Comparison of ENCODE assay signal across 8 mouse cellular contexts in genomic region chr5:76140730-76141066, GRCm38 (mm10). TPM values are rescaled to one million over a fixed set of nuclear protein-coding genes. Genes with fewer than 3 reads are reported as not detected.
DNase-seq lines count a peak whose midpoint lies in the region; ATAC-seq and TF ChIP-seq lines count a peak whose summit lies in the region.

No protein-coding gene starts in this region.

- H3K4me2 ChIP-seq in heart, postnatal 0 days (ENCODE audit: low read depth, low read length), result peak overlapping the region; percentile 81
- H3K4me2 ChIP-seq in hindbrain, embryonic 16.5 days (ENCODE audit: low read length), result peak overlapping the region; percentile 91
- H3K4me2 ChIP-seq in midbrain, embryonic 14.5 days (ENCODE audit: low read length), result peak overlapping the region; percentile 82

- TF ChIP-seq EP300 in heart, postnatal 0 days (IDR thresholded peaks at IDR 0.05; ENCODE audit: low read depth), result no peak

- peak overlapping the region; percentile 72 for H3K4me3 ChIP-seq in heart, postnatal 0 days (ENCODE audit: low read depth, low read length)
- H3K4me3 ChIP-seq in brown adipose tissue, adult 24 weeks (ENCODE audit: insufficient read depth, low read depth, low read length), result peak overlapping the region; percentile 62
- peak overlapping the region; percentile 51 for H3K4me3 ChIP-seq in hindbrain, embryonic 16.5 days (ENCODE audit: low read length)
- peak overlapping the region; percentile 67 for H3K4me3 ChIP-seq in midbrain, embryonic 14.5 days (replicated peaks; ENCODE audit: low read depth, low read length)

- no peaks in the 10 kb centered on the region for H3K27me3 ChIP-seq in heart, postnatal 0 days (ENCODE audit: control insufficient read depth, insufficient read depth, low read length)
- H3K27me3 ChIP-seq in hindbrain, embryonic 16.5 days (replicated peaks; ENCODE audit: control insufficient read depth, insufficient read depth, low read length), result no peaks in the 10 kb centered on the region
- H3K27me3 ChIP-seq in midbrain, embryonic 14.5 days (ENCODE audit: control insufficient read depth, insufficient read depth, low read length), result no peaks in the 10 kb centered on the region

- peak overlapping the region; percentile 97 for H3K27ac ChIP-seq in heart, postnatal 0 days (ENCODE audit: low read depth)
- peak overlapping the region; percentile 94 for H3K27ac ChIP-seq in brown adipose tissue, adult 24 weeks (replicated peaks; ENCODE audit: low read depth, low read length)
- peak overlapping the region; percentile 82 for H3K27ac ChIP-seq in hindbrain, embryonic 16.5 days (ENCODE audit: low read depth, low read length)
- peak overlapping the region; percentile 89 for H3K27ac ChIP-seq in midbrain, embryonic 14.5 days (replicated peaks; ENCODE audit: low read depth, low read length)

- peak; percentile 11; the same call in 1 of the 2 replicates for ATAC-seq in heart, postnatal 0 days (ENCODE audit: insufficient read depth, low read depth)
- peak; percentile 62 for ATAC-seq in hindbrain, embryonic 16.5 days
- peak; percentile 49 for ATAC-seq in midbrain, embryonic 14.5 days (ENCODE audit: low FRiP score, low TSS enrichment)

- DNase-seq in heart, postnatal 0 days (ENCODE audit: low spot score), result no peak
- DNase-seq in heart, postnatal 25 days (ENCODE audit: low spot score), result no peak
- no peak for DNase-seq in midbrain, embryonic 14.5 days
- no peak for DNase-seq in thymus, postnatal 25 days
- DNase-seq in thymus, adult 18-20 months, result no peak
- DNase-seq in cerebellum, adult 18-20 months, result no peak

- no peaks in the 10 kb centered on the region for H3K9me3 ChIP-seq in heart, postnatal 0 days (replicated peaks; ENCODE audit: control insufficient read depth, low read length)
- no peaks in the 10 kb centered on the region for H3K9me3 ChIP-seq in hindbrain, embryonic 16.5 days (ENCODE audit: control insufficient read depth, low read length)
- H3K9me3 ChIP-seq in midbrain, embryonic 14.5 days (ENCODE audit: control insufficient read depth, low read length), result no peaks in the 10 kb centered on the region

- peaks cover 21% of the 10 kb centered on the region for H3K4me1 ChIP-seq in heart, postnatal 0 days (ENCODE audit: control insufficient read depth, insufficient read depth)
- peaks cover 2% of the 10 kb centered on the region; the same call in 1 of the 2 replicates for H3K4me1 ChIP-seq in brown adipose tissue, adult 24 weeks (ENCODE audit: control insufficient read depth, insufficient read depth, insufficient read length, low read length)
- peaks cover 2% of the 10 kb centered on the region for H3K4me1 ChIP-seq in hindbrain, embryonic 16.5 days (ENCODE audit: control insufficient read depth, insufficient read depth, low read depth, low read length)
- 0 out of 2 replicates have a peak, but pooled peaks cover 2% of the 10 kb centered on the region for H3K4me1 ChIP-seq in midbrain, embryonic 14.5 days (ENCODE audit: control insufficient read depth, insufficient read depth, low read length)

- H3K36me3 ChIP-seq in heart, postnatal 0 days (replicated peaks; ENCODE audit: control insufficient read depth, insufficient read depth, low read length), result no peaks in the 10 kb centered on the region
- no peaks in the 10 kb centered on the region for H3K36me3 ChIP-seq in hindbrain, embryonic 16.5 days (ENCODE audit: control insufficient read depth, insufficient read depth, low read length)
- H3K36me3 ChIP-seq in midbrain, embryonic 14.5 days (ENCODE audit: control insufficient read depth, insufficient read depth, low read length), result no peaks in the 10 kb centered on the region

- WGBS in heart, postnatal 0 days, result 11% methylated on average over 9 of the region's 9 CpGs
- 9% methylated on average over 9 of the region's 9 CpGs for WGBS in hindbrain, embryonic 16.5 days
- WGBS in midbrain, embryonic 14.5 days, result 13% methylated on average over 9 of the region's 9 CpGs

- intact Hi-C loops in heart, postnatal 25 days (cut with DNase I), result loop anchor here (2.0 to 10.0 kb wide), 3 partner anchors 164 to 384 kb away; partner anchors contain the start of genes Clock and Exoc1

- TF ChIP-seq CTCF in heart, postnatal 0 days (IDR thresholded peaks at IDR 0.05; ENCODE audit: low read depth), result no peak

- H3K9ac ChIP-seq in heart, postnatal 0 days (replicated peaks; ENCODE audit: low read depth, low read length), result peak overlapping the region; percentile 78
- peak overlapping the region; percentile 72 for H3K9ac ChIP-seq in hindbrain, embryonic 16.5 days (ENCODE audit: low read depth, low read length)
- peak overlapping the region; percentile 78 for H3K9ac ChIP-seq in midbrain, embryonic 14.5 days (replicated peaks; ENCODE audit: low read length)

RNA-seq across cellular contexts. Expression of gene Srd5a3, which starts 0.6 kb away (rescaled TPM):
- total RNA-seq in heart, postnatal 0 days (2014; rRNA removed; ENCODE audit: low replicate concordance), result 23.7 and 24.3 TPM in 2 replicates
- 25.5 and 26.9 TPM in 2 replicates for polyA plus RNA-seq in heart, postnatal 0 days (2015; fragmentation: Nextera tagmentation; extraction: Ambion mirVana)
- 10 to 100 TPM in 1 of 2 experiments, 1 to 10 TPM in 1; 7.9 to 10.4 TPM for total RNA-seq in heart, postnatal 25 days (2021)
- polyA plus RNA-seq in brown adipose tissue, adult 24 weeks (2012; ENCODE audit: insufficient read depth, insufficient read length, missing spikeins), result 6.4 and 11.9 TPM in 2 replicates
- polyA plus RNA-seq in hindbrain, embryonic 16.5 days (2015; fragmentation: Nextera tagmentation; extraction: Ambion mirVana), result 20.4 and 22.9 TPM in 2 replicates
- polyA plus RNA-seq in midbrain, embryonic 14.5 days (2014; fragmentation: Nextera tagmentation; extraction: Ambion mirVana), result 10.8 and 14.6 TPM in 2 replicates

RNA-seq across cellular contexts. Expression of gene Tmem165, which starts 43.0 kb away (rescaled TPM):
- total RNA-seq in heart, postnatal 0 days (2014; rRNA removed; ENCODE audit: low replicate concordance), result 81.9 and 108 TPM in 2 replicates
- polyA plus RNA-seq in heart, postnatal 0 days (2015; fragmentation: Nextera tagmentation; extraction: Ambion mirVana), result 46.4 and 48.9 TPM in 2 replicates
- total RNA-seq in heart, postnatal 25 days (2021), result 10 to 100 TPM; 18.4 to 22.8 TPM
- polyA plus RNA-seq in brown adipose tissue, adult 24 weeks (2012; ENCODE audit: insufficient read depth, insufficient read length, missing spikeins), result 15.1 and 17.8 TPM in 2 replicates
- polyA plus RNA-seq in hindbrain, embryonic 16.5 days (2015; fragmentation: Nextera tagmentation; extraction: Ambion mirVana), result 42.8 and 46.3 TPM in 2 replicates
- 47.6 and 58.2 TPM in 2 replicates for polyA plus RNA-seq in midbrain, embryonic 14.5 days (2014; fragmentation: Nextera tagmentation; extraction: Ambion mirVana)

Comparison
In these comparisons a context has a peak if more than half of its experiments do, and no peak if none do; other contexts are left out.
1. ATAC-seq: peak in every context shown above with its lines; median percentile 62 in hindbrain, embryonic 16.5 days; 49 in midbrain, embryonic 14.5 days; 11 in heart, postnatal 0 days.